Mouse (Mus musculus) myocyte (in vitro differentiated cells): ENCODE measurements at regions not wholly inside any gene's neighbourhood (a gene's known extent, or its start where the extent isn't known, plus 50 kb on each side); places are given as distances from the start of the nearest gene placed in this dataset.

Experiments
- CEBPB ChIP-seq: IDR thresholded peaks from 2 replicates; pipeline ENCODE4 v1.6.1; 2011; ENCODE audit warnings: mild to moderate bottlenecking, moderate library complexity; ENCODE audit not compliant: poor library complexity, insufficient read depth, severe bottlenecking
- E2F4 ChIP-seq: IDR thresholded peaks from one replicate; pipeline ENCODE4 v1.6.1; 2011; ENCODE audit warnings: mild to moderate bottlenecking, control low read depth, moderate library complexity; ENCODE audit not compliant: insufficient read depth
- MAX ChIP-seq: IDR thresholded peaks from one replicate; pipeline ENCODE4 v1.6.1; 2011; ENCODE audit warnings: low read depth, mild to moderate bottlenecking, control low read depth
- MYOG ChIP-seq, 3 experiments: IDR thresholded peaks; one replicate each; pipeline ENCODE4 v1.6.1; 2011; ENCODE audit warnings: control low read depth in 2 of 3, low read depth in 2 of 3, mild to moderate bottlenecking in 2 of 3; ENCODE audit not compliant: insufficient read length in 2 of 3, control insufficient read depth in 1 of 3, insufficient read depth in 1 of 3
- POLR2A ChIP-seq: IDR thresholded peaks from one replicate; pipeline ENCODE4 v1.6.1; 2011; ENCODE audit warnings: low read depth, mild to moderate bottlenecking, control low read depth, moderate library complexity; ENCODE audit not compliant: insufficient read length
- POLR2AphosphoS2 ChIP-seq: IDR thresholded peaks from one replicate; pipeline ENCODE4 v1.6.1; 2011; ENCODE audit warnings: low read depth, control low read depth; ENCODE audit not compliant: insufficient read length
- TCF12 ChIP-seq: IDR thresholded peaks from one replicate; pipeline ENCODE4 v1.6.1; 2011; ENCODE audit warnings: mild to moderate bottlenecking, control low read depth; ENCODE audit not compliant: poor library complexity, insufficient read depth, severe bottlenecking
- TCF3 ChIP-seq: IDR thresholded peaks from one replicate; pipeline ENCODE4 v1.6.1; 2011; ENCODE audit warnings: low read depth, control low read depth; ENCODE audit not compliant: insufficient read length
- USF1 ChIP-seq: IDR thresholded peaks from one replicate; pipeline ENCODE4 v1.6.1; 2011; ENCODE audit warnings: low read depth, mild to moderate bottlenecking, control low read depth, moderate library complexity

DNA sequence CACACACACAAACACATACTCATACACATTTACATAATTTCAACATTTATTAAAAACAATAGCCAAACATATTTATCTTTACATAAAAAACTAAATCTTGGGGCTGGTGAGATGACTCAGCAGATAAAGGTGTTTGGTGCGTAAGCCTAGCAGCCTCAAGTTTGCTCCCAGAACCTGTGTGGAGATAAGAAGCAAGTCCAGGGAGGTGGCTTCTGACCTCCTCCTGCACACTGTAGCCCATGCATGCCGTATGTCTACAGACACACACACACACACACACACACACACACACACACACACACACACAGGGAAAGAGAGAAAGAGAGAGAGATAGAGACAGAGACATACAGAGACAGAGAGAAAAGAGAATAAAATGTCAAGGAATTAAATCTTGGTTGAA is 401.1 kb downstream of the Klf5 start:
- TF ChIP-seq TCF12, result no peak
- no peak for TF ChIP-seq POLR2AphosphoS2
- no peak for TF ChIP-seq MYOG (IDR thresholded peaks at IDR 0.05; ENCODE audit: control insufficient read depth in 1 of 3, insufficient read depth in 1 of 3, insufficient read length in 2 of 3, low read depth in 2 of 3)
- no peak for TF ChIP-seq POLR2A
- no peak for TF ChIP-seq E2F4
- no peak for TF ChIP-seq TCF3
- no peak for TF ChIP-seq CEBPB
- no peak for TF ChIP-seq MAX
- TF ChIP-seq USF1, result no peak
